Mouse (Mus musculus): ENCODE measurements around the gene N6amt1. TPM values are rescaled to one million over a fixed set of nuclear protein-coding genes. Genes with fewer than 3 reads are reported as not detected.

Gene N6amt1
- polyA plus RNA-seq, 1 experiment = 9.9 TPM

GRCm38 (mm10) chr16:87405001-87405400 lies 51.0 kb downstream of the N6amt1 start:
- H3K4me3 ChIP-seq (replicated peaks; ENCODE audit: control insufficient read depth, low read depth, low read length) = no peak overlapping the region
- WGBS = 76% methylated on average over 3 of the region's 3 CpGs
- H3K27ac ChIP-seq (ENCODE audit: control insufficient read depth, insufficient read depth, low read depth, low read length, poor library complexity) = no peak overlapping the region
- no peaks in the 10 kb centered on the region for H3K4me1 ChIP-seq (ENCODE audit: control insufficient read depth, insufficient read depth, low read length)
- TF ChIP-seq CTCF (IDR thresholded peaks at IDR 0.05; ENCODE audit: control insufficient read depth, insufficient read depth, low read length) (0 out of 2 replicates have a peak, but pooled peaks have one; percentile 14), POLR2A (IDR thresholded peaks at IDR 0.05; ENCODE audit: borderline replicate concordance, control insufficient read depth, low read depth, low read length) (no peak)

Other genes with a start within 250 kb of the N6amt1 start
- 4.3 and 6.9 TPM in 2 replicates for gene Ltn1, start 78.4 kb downstream of the N6amt1 start, polyA plus RNA-seq (2011; ENCODE audit: insufficient read depth, insufficient read length, low replicate concordance, missing spikeins)
- 2.4 and 2.5 TPM in 2 replicates for gene Rwdd2b, start 86.4 kb downstream of the N6amt1 start, polyA plus RNA-seq (2011; ENCODE audit: insufficient read depth, insufficient read length, low replicate concordance, missing spikeins)
- gene Usp16, start 100.5 kb downstream of the N6amt1 start, polyA plus RNA-seq (2011; ENCODE audit: insufficient read depth, insufficient read length, low replicate concordance, missing spikeins) = 22.0 and 31.6 TPM in 2 replicates
- 137 and 151 TPM in 2 replicates for gene Cct8, start 141.7 kb downstream of the N6amt1 start, polyA plus RNA-seq (2011; ENCODE audit: insufficient read depth, insufficient read length, low replicate concordance, missing spikeins)
- not detected in 2 replicates for gene Map3k7cl, start 199.1 kb downstream of the N6amt1 start, polyA plus RNA-seq (2011; ENCODE audit: insufficient read depth, insufficient read length, low replicate concordance, missing spikeins)

Data from bone marrow, adult 2 months (tissue).